Mouse (Mus musculus) heart, adult 9 months (tissue): ENCODE results near the gene Gsg1l2.

Experiments
- DNase-seq, 2 experiments: peaks; one replicate each; pipeline ENCODE4 v3.0.0; 2022; ENCODE audit warnings: low spot score in 2 of 2

Gene Gsg1l2

GRCm38 (mm10) chr11:67774379-67774778 lies at the start of gene Gsg1l2:
TSS of gene Gsg1l2 (plus strand) at chr11:67774608.
- no peak for DNase-seq

- DNase-seq = peak; percentile 19 to 24
These were observed 47.3 kb upstream of the Gsg1l2 start for GRCm38 (mm10) chr11:67727095-67727494.

GRCm38 (mm10) chr11:67728726-67729125 lies 45.7 kb upstream of the Gsg1l2 start:
- no peak for DNase-seq

- no peak for DNase-seq
These were observed 43.4 kb upstream of the Gsg1l2 start for GRCm38 (mm10) chr11:67731056-67731455.

GRCm38 (mm10) chr11:67733726-67734125 lies 40.7 kb upstream of the Gsg1l2 start:
- DNase-seq = no peak

- DNase-seq = no peak
These were observed 39.8 kb upstream of the Gsg1l2 start for GRCm38 (mm10) chr11:67734597-67734996.

- no peak for DNase-seq
These were observed 36.1 kb upstream of the Gsg1l2 start for GRCm38 (mm10) chr11:67738345-67738744.

GRCm38 (mm10) chr11:67738846-67739490 lies 35.4 kb upstream of the Gsg1l2 start:
- no peak for DNase-seq

GRCm38 (mm10) chr11:67741569-67741968 lies 32.8 kb upstream of the Gsg1l2 start:
- DNase-seq = no peak

- no peak for DNase-seq
These were observed 18.1 kb upstream of the Gsg1l2 start for GRCm38 (mm10) chr11:67756287-67756686.

GRCm38 (mm10) chr11:67757373-67758167 lies 16.8 kb upstream of the Gsg1l2 start:
- peak in 1 of 2 experiments; percentile 10 for DNase-seq

GRCm38 (mm10) chr11:67771053-67771452 lies 3.4 kb upstream of the Gsg1l2 start, which contains the start of gene Glp2r:
TSS of gene Glp2r (minus strand) at chr11:67771153.
- DNase-seq = no peak

- DNase-seq = no peak
These were observed 2.7 kb upstream of the Gsg1l2 start for GRCm38 (mm10) chr11:67771691-67772090.

- DNase-seq = no peak
These were observed 1.8 kb upstream of the Gsg1l2 start for GRCm38 (mm10) chr11:67772577-67772976.

- peak in 1 of 2 experiments; percentile 32 for DNase-seq
These were observed 15.8 kb downstream of the Gsg1l2 start for GRCm38 (mm10) chr11:67790182-67790581.

GRCm38 (mm10) chr11:67797931-67798330 lies 23.5 kb downstream of the Gsg1l2 start, which contains the start of gene Dhrs7c:
TSS of gene Dhrs7c (plus strand) at chr11:67798187.
- DNase-seq = peak; percentile 56 to 70

GRCm38 (mm10) chr11:67800130-67800723 lies 25.8 kb downstream of the Gsg1l2 start:
- DNase-seq = no peak

- no peak for DNase-seq
These were observed 26.8 kb downstream of the Gsg1l2 start for GRCm38 (mm10) chr11:67801169-67801568.

GRCm38 (mm10) chr11:67805538-67805937 lies 31.1 kb downstream of the Gsg1l2 start:
- no peak for DNase-seq

- DNase-seq = no peak
These were observed 32.6 kb downstream of the Gsg1l2 start for GRCm38 (mm10) chr11:67806832-67807597.

- no peak for DNase-seq
These were observed 33.6 kb downstream of the Gsg1l2 start for GRCm38 (mm10) chr11:67808051-67808450.

GRCm38 (mm10) chr11:67811535-67811934 lies 37.1 kb downstream of the Gsg1l2 start:
- DNase-seq = no peak
